Mouse (Mus musculus): ENCODE results near the gene Dscaml1. TPM values are rescaled to one million over a fixed set of nuclear protein-coding genes. Genes with fewer than 3 reads are reported as not detected.

The Dscaml1 gene
- total and polyA plus RNA-seq, 3 experiments: not detected

DNA sequence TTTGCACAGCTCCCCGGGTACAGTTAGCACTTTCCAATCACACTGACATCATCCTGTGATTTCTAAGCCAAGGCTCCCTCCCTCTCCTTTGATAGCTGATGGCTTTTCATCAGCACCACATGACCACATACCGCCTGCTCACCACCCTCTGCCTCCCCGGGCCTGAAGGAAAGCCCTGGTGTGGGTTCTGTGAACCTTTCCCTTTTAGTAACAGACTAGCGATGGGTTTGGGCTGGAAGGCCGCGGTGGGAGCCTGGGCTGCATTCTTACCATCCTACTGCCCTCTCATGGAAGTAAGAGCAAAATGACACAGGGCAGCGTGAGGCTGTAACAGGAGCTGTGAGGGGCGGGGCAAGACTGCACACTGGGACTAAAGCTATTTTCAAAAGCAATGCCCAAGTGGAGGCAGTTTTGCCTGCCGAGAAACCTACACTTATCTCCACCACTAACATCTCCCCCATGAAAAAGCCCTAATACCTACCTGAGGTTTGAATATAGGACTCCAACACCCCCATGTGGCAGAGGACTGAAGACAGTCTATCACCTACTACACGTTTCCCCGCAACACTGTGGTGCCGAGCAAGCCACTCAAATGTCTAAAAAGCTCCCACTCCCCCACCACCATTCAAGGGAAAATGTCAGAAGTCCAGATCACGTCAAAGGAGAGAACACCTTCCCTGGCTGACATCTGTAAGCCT lies 372.2 kb downstream of the Dscaml1 start:
- no peak overlapping the region for H3K9ac ChIP-seq (ENCODE audit: control insufficient read depth, low read depth, low read length, poor library complexity, severe bottlenecking)
- H3K4me1 ChIP-seq (ENCODE audit: control insufficient read depth in 1 of 2, insufficient read depth in 2 of 2, low read length in 2 of 2): peaks cover 0 to 15% of the 10 kb centered on the region in 2 experiments; a peak in 3 of 4 replicates

DNA sequence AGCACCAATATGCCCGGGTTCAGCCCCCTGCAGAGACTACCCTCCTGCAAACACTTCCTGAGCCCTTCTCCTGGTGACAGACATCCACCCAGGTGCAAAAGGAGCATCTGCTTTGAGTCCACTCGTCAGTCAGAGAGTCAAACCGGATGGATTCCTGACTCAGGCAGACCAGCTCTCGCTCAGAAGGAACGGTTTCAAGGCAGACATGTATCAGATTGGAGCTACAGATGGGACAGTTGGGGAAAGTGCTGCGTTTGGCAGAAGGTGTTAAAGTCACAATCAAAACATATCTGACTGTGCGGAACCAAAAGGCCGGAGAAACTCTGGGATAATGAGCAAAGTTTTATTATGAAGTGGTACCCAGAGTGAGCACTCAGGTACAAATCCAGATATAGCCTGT lies 373.0 kb downstream of the Dscaml1 start:
- DNase-seq (ENCODE audit: low read depth, low spot score): no peak
- Histone ChIP-seq H3K36me3 (ENCODE audit: control insufficient read depth in 1 of 2, insufficient read depth in 2 of 2, low read length in 2 of 2) (peaks cover 0 to 17% of the 10 kb centered on the region in 2 experiments; a peak in 2 of 4 replicates), H3K4me3 (ENCODE audit: control insufficient read depth in 1 of 2, insufficient read depth in 1 of 2, low read depth in 2 of 2, low read length in 2 of 2) (no peak overlapping the region), H3K4me1 (ENCODE audit: control insufficient read depth in 1 of 2, insufficient read depth in 2 of 2, low read length in 2 of 2) (peaks cover 0 to 22% of the 10 kb centered on the region in 2 experiments; a peak in 3 of 4 replicates), H3K27ac (ENCODE audit: control insufficient read depth, low read depth, low read length) (no peak overlapping the region), H3K9ac (ENCODE audit: control insufficient read depth, low read depth, low read length, poor library complexity, severe bottlenecking) (no peak overlapping the region), H3K27me3 (ENCODE audit: control insufficient read depth in 1 of 2, insufficient read depth in 2 of 2, low read length in 2 of 2) (no peaks in the 10 kb centered on the region), H3K9me3 (replicated peaks; ENCODE audit: insufficient read depth, low read length) (no peaks in the 10 kb centered on the region), H3K79me2 (ENCODE audit: control insufficient read depth, insufficient read depth, low read length, poor library complexity) (no peaks in the 10 kb centered on the region; the same call in 1 of the 2 replicates)
- no peak for TF ChIP-seq SIN3A (IDR thresholded peaks at IDR 0.05; ENCODE audit: low read length)
- TF ChIP-seq HCFC1 (IDR thresholded peaks at IDR 0.05; ENCODE audit: low read depth, low read length): no peak
- TF ChIP-seq MAFK (IDR thresholded peaks at IDR 0.05; ENCODE audit: borderline replicate concordance, low read depth, low read length): no peak
- no peak for TF ChIP-seq MYC (IDR thresholded peaks at IDR 0.05; ENCODE audit: low read depth, low read length)
- no peak for TF ChIP-seq BHLHE40 (IDR thresholded peaks at IDR 0.05; ENCODE audit: borderline replicate concordance, low read depth, low read length)
- TF ChIP-seq ZMIZ1 (IDR thresholded peaks at IDR 0.05; ENCODE audit: low read depth, low read length): no peak
- TF ChIP-seq RAD21 (IDR thresholded peaks at IDR 0.05; ENCODE audit: low read depth, low read length): no peak
- no peak for TF ChIP-seq MXI1 (IDR thresholded peaks at IDR 0.05; ENCODE audit: low read depth, low read length)
- no peak for TF ChIP-seq SMC3 (IDR thresholded peaks at IDR 0.05; ENCODE audit: low read depth, low read length)
- no peak for TF ChIP-seq UBTF (IDR thresholded peaks at IDR 0.05; ENCODE audit: borderline replicate concordance, insufficient read depth, low read depth, low read length)
- no peak for TF ChIP-seq GATA1 (IDR thresholded peaks at IDR 0.05; ENCODE audit: low read depth, low read length)
- no peak for TF ChIP-seq USF1 (IDR thresholded peaks at IDR 0.05; ENCODE audit: low read depth, low read length)
- no peak for TF ChIP-seq MAX (IDR thresholded peaks at IDR 0.05; ENCODE audit: low read length)
- no peak for TF ChIP-seq TAL1 (IDR thresholded peaks at IDR 0.05; ENCODE audit: low read length)
- no peak for TF ChIP-seq CHD1 (IDR thresholded peaks at IDR 0.05; ENCODE audit: low read depth, low read length)
- TF ChIP-seq ZNF384 (IDR thresholded peaks at IDR 0.05; ENCODE audit: low read depth, low read length): no peak
- no peak for TF ChIP-seq POLR2AphosphoS2 (IDR thresholded peaks at IDR 0.05; ENCODE audit: low read length)
- no peak for TF ChIP-seq ETS1 (IDR thresholded peaks at IDR 0.05; ENCODE audit: low read depth, low read length)
- TF ChIP-seq POLR2A (IDR thresholded peaks at IDR 0.05; ENCODE audit: control insufficient read depth in 1 of 2, insufficient read depth in 1 of 2, low read depth in 1 of 2, low read length in 2 of 2, poor library complexity in 1 of 2): no peak

More for the DNA sequence above, 372.2 kb downstream of the Dscaml1 start:
- no peaks in the 10 kb centered on the region for H3K9me3 ChIP-seq (replicated peaks; ENCODE audit: insufficient read depth, low read length)
- DNase-seq (ENCODE audit: low read depth, low spot score): no peak
- H3K79me2 ChIP-seq (ENCODE audit: control insufficient read depth, insufficient read depth, low read length, poor library complexity): no peaks in the 10 kb centered on the region; the same call in 1 of the 2 replicates
- H3K27ac ChIP-seq (ENCODE audit: control insufficient read depth, low read depth, low read length): no peak overlapping the region
- TF ChIP-seq CTCF (IDR thresholded peaks at IDR 0.05 in 2 of 3, conservative IDR thresholded peaks at IDR 0.05 in 1 of 3; ENCODE audit: control insufficient read depth in 1 of 3, insufficient read depth in 1 of 3, low read depth in 2 of 3, low read length in 3 of 3, poor library complexity in 1 of 3, severe bottlenecking in 1 of 3) (no peak), MAZ (IDR thresholded peaks at IDR 0.05; ENCODE audit: low read depth, low read length) (no peak), POLR2A (IDR thresholded peaks at IDR 0.05; ENCODE audit: control insufficient read depth in 1 of 2, insufficient read depth in 1 of 2, low read depth in 1 of 2, low read length in 2 of 2, poor library complexity in 1 of 2) (no peak), ZMIZ1 (IDR thresholded peaks at IDR 0.05; ENCODE audit: low read depth, low read length) (no peak), POLR2AphosphoS2 (IDR thresholded peaks at IDR 0.05; ENCODE audit: low read length) (no peak), CHD1 (IDR thresholded peaks at IDR 0.05; ENCODE audit: low read depth, low read length) (no peak), RCOR1 (IDR thresholded peaks at IDR 0.05; ENCODE audit: low read depth, low read length) (no peak), NELFE (IDR thresholded peaks at IDR 0.05; ENCODE audit: low read depth, low read length) (no peak)
- no peaks in the 10 kb centered on the region for H3K27me3 ChIP-seq (ENCODE audit: control insufficient read depth in 1 of 2, insufficient read depth in 2 of 2, low read length in 2 of 2)
- peaks cover 0 to 11% of the 10 kb centered on the region in 2 experiments; a peak in 2 of 4 replicates for H3K36me3 ChIP-seq (ENCODE audit: control insufficient read depth in 1 of 2, insufficient read depth in 2 of 2, low read length in 2 of 2)
- H3K4me3 ChIP-seq (ENCODE audit: control insufficient read depth in 1 of 2, insufficient read depth in 1 of 2, low read depth in 2 of 2, low read length in 2 of 2): no peak overlapping the region
